Mouse (Mus musculus) hindbrain, postnatal 0 days (tissue): ENCODE measurements around the gene E4f1. TPM values are rescaled to one million over a fixed set of nuclear protein-coding genes. Genes with fewer than 3 reads are reported as not detected.

Experiments
- ATAC-seq: fragments of 200-750 bp; cut with Nextera tagmentation; 2 replicates; pipeline ENCODE4 v1.8.0; 2017; ENCODE audit warnings: mild to moderate bottlenecking, moderate TSS enrichment, moderate library complexity
- DNase-seq: peaks from one replicate; pipeline ENCODE4 v3.0.0-alpha.2; 2015; ENCODE audit warnings: low spot score
- H3K27ac ChIP-seq: fragments of 300-500 bp; sonication (generic); 2 replicates; pipeline ENCODE4 v1.5.1; 2014; ENCODE audit warnings: mild to moderate bottlenecking
- H3K27me3 ChIP-seq: fragments of 300-500 bp; sonication (generic); 2 replicates; pipeline ENCODE4 v1.6.1; 2014; ENCODE audit warnings: low read length, mixed read lengths; ENCODE audit not compliant: insufficient read depth
- H3K36me3 ChIP-seq: fragments of 300-500 bp; sonication (generic); 2 replicates; pipeline ENCODE4 v1.6.1; 2014; ENCODE audit warnings: low read length, mixed read lengths; ENCODE audit not compliant: insufficient read depth
- H3K4me1 ChIP-seq: fragments of 300-500 bp; sonication (generic); 2 replicates; pipeline ENCODE4 v1.6.1; 2014; ENCODE audit warnings: antibody characterized with exemption, low read length, mixed read lengths; ENCODE audit not compliant: insufficient read depth
- H3K4me2 ChIP-seq: fragments of 300-500 bp; sonication (generic); 2 replicates; pipeline ENCODE4 v1.6.1; 2014; ENCODE audit warnings: low read depth, mild to moderate bottlenecking, low read length, moderate library complexity, mixed read lengths
- H3K4me3 ChIP-seq: fragments of 300-500 bp; sonication (generic); 2 replicates; pipeline ENCODE4 v1.5.1; 2014; ENCODE audit warnings: low read length
- H3K9ac ChIP-seq: fragments of 300-500 bp; sonication (generic); replicated peaks from 2 replicates; pipeline ENCODE4 v1.6.1; 2014; ENCODE audit warnings: mild to moderate bottlenecking, low read length, moderate library complexity, mixed read lengths
- H3K9me3 ChIP-seq: fragments of 300-500 bp; sonication (generic); 2 replicates; pipeline ENCODE4 v1.6.1; 2016; ENCODE audit warnings: low read length, mixed read lengths
- CTCF ChIP-seq: IDR thresholded peaks from 2 replicates; pipeline ENCODE4 v1.5.1; 2016; ENCODE audit warnings: antibody characterized with exemption, control low read depth, low read depth
- WGBS: fragments of 180-500 bp; shearing (Covaris S2); extraction: QIAGEN DNeasy Blood & Tissue Kit; methylation state at CpG from one replicate; pipeline ENCODE4 v1.1.7; 2014; 5-methylcytosine and 5-hydroxymethylcytosine counted together
- polyA plus RNA-seq: library from polyadenylated mRNA; unstranded; fragments of >200 nt; fragmentation: Nextera tagmentation; extraction: Ambion mirVana; gene quantifications from 2 replicates; pipeline ENCODE4 v1.2.1, GENCODE M21; 2015
- total RNA-seq: library from RNA; depleted of rRNA; stranded (reverse); fragments of >200 nt; gene quantifications from 2 replicates; pipeline ENCODE4 v1.2.3, GENCODE M21; 2014; rRNA removed

E4f1 gene
- total and polyA plus RNA-seq, 2 experiments from 2014 or later, result 28.0 to 32.4 TPM

DNA sequence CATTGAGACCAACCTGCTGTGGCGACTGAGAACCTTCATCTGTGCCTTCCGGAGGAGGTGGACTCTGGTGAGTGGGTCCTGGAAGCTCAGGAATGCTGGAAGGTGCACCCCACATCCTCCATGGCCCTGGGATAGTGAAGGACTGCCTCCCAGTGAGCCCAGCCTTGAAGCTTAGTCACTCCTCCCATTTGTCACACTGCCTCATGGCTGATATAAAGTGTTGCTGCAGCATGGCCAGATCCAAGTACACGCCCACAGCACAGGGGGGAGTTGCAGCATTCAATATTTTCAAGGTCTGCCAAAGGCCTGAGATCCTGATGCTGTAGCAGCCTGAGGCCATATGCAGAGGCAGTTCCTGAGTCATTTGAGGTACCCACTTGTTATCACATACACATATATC, 67.7 kb downstream of the E4f1 start:
- Histone ChIP-seq H3K27me3 (no peaks in the 10 kb centered on the region), H3K9me3 (no peaks in the 10 kb centered on the region), H3K4me2 (no peak overlapping the region), H3K36me3 (peaks cover 66% of the 10 kb centered on the region), H3K4me3 (no peak overlapping the region), H3K27ac (no peak overlapping the region), H3K4me1 (no peaks in the 10 kb centered on the region), H3K9ac (no peak overlapping the region)
- no peak for TF ChIP-seq CTCF
- no peak for DNase-seq
- no peak for ATAC-seq
- 79% methylated on average over 3 of the region's 3 CpGs for WGBS

DNA sequence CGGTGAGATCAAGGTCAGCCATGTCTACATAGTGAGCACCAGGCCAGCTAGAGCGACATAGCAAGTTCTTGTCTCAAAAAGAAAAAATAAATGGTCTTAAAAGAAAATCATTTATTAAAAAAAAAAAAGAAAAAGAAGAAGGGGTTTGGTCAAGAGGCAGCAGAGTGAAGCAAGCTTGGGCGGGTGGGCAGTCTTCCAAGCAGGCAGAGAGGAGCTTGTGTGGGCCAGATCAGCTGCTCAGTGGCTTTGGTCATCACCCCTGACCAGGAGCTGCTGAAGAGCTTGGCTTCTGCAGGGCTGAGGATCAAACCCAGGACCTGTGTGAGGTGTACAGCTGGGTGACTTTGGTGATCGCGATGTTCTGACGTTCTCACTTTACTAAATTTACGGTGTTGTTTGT, 75.7 kb downstream of the E4f1 start:
- 91% methylated on average over 7 of the region's 7 CpGs for WGBS
- Histone ChIP-seq H3K27me3 (no peaks in the 10 kb centered on the region), H3K4me1 (no peaks in the 10 kb centered on the region), H3K9ac (no peak overlapping the region), H3K36me3 (peaks cover 32% of the 10 kb centered on the region), H3K4me2 (no peak overlapping the region), H3K4me3 (no peak overlapping the region), H3K9me3 (no peaks in the 10 kb centered on the region), H3K27ac (no peak overlapping the region)
- ATAC-seq (no peak), DNase-seq (no peak)
- TF ChIP-seq CTCF, result no peak

Other genes starting within 250 kb of the E4f1 start
- gene Tedc2, start 249.5 kb downstream of the E4f1 start, total RNA-seq, result 18.5 and 19.3 TPM in 2 replicates
- 9.8 and 10.2 TPM in 2 replicates for gene Tedc2, start 249.5 kb downstream of the E4f1 start, polyA plus RNA-seq
- 6.8 and 10.2 TPM in 2 replicates for gene Ccnf, start 218.8 kb downstream of the E4f1 start, total RNA-seq
- 7.1 and 7.6 TPM in 2 replicates for gene Ccnf, start 218.8 kb downstream of the E4f1 start, polyA plus RNA-seq
- 0.90 and 1.5 TPM in 2 replicates for gene Abca17, start 119.2 kb downstream of the E4f1 start, total RNA-seq
- gene Abca17, start 119.2 kb downstream of the E4f1 start, polyA plus RNA-seq, result 1.0 and 1.2 TPM in 2 replicates
- 98.9 and 102 TPM in 2 replicates for gene Abca3, start 118.4 kb downstream of the E4f1 start, total RNA-seq
- 26.1 and 27.3 TPM in 2 replicates for gene Abca3, start 118.4 kb downstream of the E4f1 start, polyA plus RNA-seq
- gene Rnps1, start 55.7 kb downstream of the E4f1 start, total RNA-seq, result 234 and 244 TPM in 2 replicates
- gene Rnps1, start 55.7 kb downstream of the E4f1 start, polyA plus RNA-seq, result 287 and 295 TPM in 2 replicates
- 45.2 and 47.9 TPM in 2 replicates for gene Eci1, start 43.7 kb downstream of the E4f1 start, total RNA-seq
- gene Eci1, start 43.7 kb downstream of the E4f1 start, polyA plus RNA-seq, result 56.8 and 60.6 TPM in 2 replicates
- gene Dnase1l2, start 27.2 kb downstream of the E4f1 start, total RNA-seq, result 4.7 and 7.0 TPM in 2 replicates
- 0.71 and 1.1 TPM in 2 replicates for gene Dnase1l2, start 27.2 kb downstream of the E4f1 start, polyA plus RNA-seq
- 71.7 and 74.1 TPM in 2 replicates for gene Pgp, start 79 bp upstream of the E4f1 start, total RNA-seq
- gene Pgp, start 79 bp upstream of the E4f1 start, polyA plus RNA-seq, result 94.1 and 97.6 TPM in 2 replicates
- gene Bricd5, start 3.6 kb upstream of the E4f1 start, total RNA-seq, result 0.47 and 4.0 TPM in 2 replicates
- gene Bricd5, start 3.6 kb upstream of the E4f1 start, polyA plus RNA-seq, result 1.3 and 1.4 TPM in 2 replicates
- gene Mlst8, start 8.8 kb upstream of the E4f1 start, total RNA-seq, result 45.9 and 55.3 TPM in 2 replicates
- gene Mlst8, start 8.8 kb upstream of the E4f1 start, polyA plus RNA-seq, result 26.3 and 26.4 TPM in 2 replicates
- gene Caskin1, start 18.3 kb upstream of the E4f1 start, total RNA-seq, result 152 and 163 TPM in 2 replicates
- gene Caskin1, start 18.3 kb upstream of the E4f1 start, polyA plus RNA-seq, result 42.1 and 43.7 TPM in 2 replicates
- 159 and 165 TPM in 2 replicates for gene Traf7, start 57.6 kb upstream of the E4f1 start, total RNA-seq
- gene Traf7, start 57.6 kb upstream of the E4f1 start, polyA plus RNA-seq, result 64.0 and 66.1 TPM in 2 replicates
- gene Rab26, start 63.9 kb upstream of the E4f1 start, total RNA-seq, result 2.7 and 4.0 TPM in 2 replicates
- gene Rab26, start 63.9 kb upstream of the E4f1 start, polyA plus RNA-seq, result 10.6 and 14.7 TPM in 2 replicates
- gene Pkd1, start 79.5 kb upstream of the E4f1 start, total RNA-seq, result 87.9 and 99.2 TPM in 2 replicates
- gene Pkd1, start 79.5 kb upstream of the E4f1 start, polyA plus RNA-seq, result 14.9 and 16.0 TPM in 2 replicates
- 98.0 and 114 TPM in 2 replicates for gene Tsc2, start 162.3 kb upstream of the E4f1 start, total RNA-seq
- gene Tsc2, start 162.3 kb upstream of the E4f1 start, polyA plus RNA-seq, result 45.7 and 51.2 TPM in 2 replicates
- 4.2 and 5.6 TPM in 2 replicates for gene Nthl1, start 162.4 kb upstream of the E4f1 start, total RNA-seq
- gene Nthl1, start 162.4 kb upstream of the E4f1 start, polyA plus RNA-seq, result 7.2 and 7.8 TPM in 2 replicates
- 72.8 and 91.1 TPM in 2 replicates for gene Slc9a3r2, start 180.0 kb upstream of the E4f1 start, total RNA-seq
- 57.6 and 60.6 TPM in 2 replicates for gene Slc9a3r2, start 180.0 kb upstream of the E4f1 start, polyA plus RNA-seq
- 0.78 TPM in 1 of 2 replicates, not detected in the other for gene Npw, start 188.1 kb upstream of the E4f1 start, total RNA-seq
- 0.65 and 0.81 TPM in 2 replicates for gene Npw, start 188.1 kb upstream of the E4f1 start, polyA plus RNA-seq
- gene Zfp598, start 199.4 kb upstream of the E4f1 start, total RNA-seq, result 40.9 and 47.0 TPM in 2 replicates
- gene Zfp598, start 199.4 kb upstream of the E4f1 start, polyA plus RNA-seq, result 14.2 and 14.6 TPM in 2 replicates
- 331 and 347 TPM in 2 replicates for gene Syngr3, start 219.6 kb upstream of the E4f1 start, total RNA-seq
- 280 and 294 TPM in 2 replicates for gene Syngr3, start 219.6 kb upstream of the E4f1 start, polyA plus RNA-seq
- 21.1 and 26.1 TPM in 2 replicates for gene Gfer, start 225.8 kb upstream of the E4f1 start, total RNA-seq
- gene Gfer, start 225.8 kb upstream of the E4f1 start, polyA plus RNA-seq, result 39.7 and 41.4 TPM in 2 replicates
- gene Noxo1, start 225.9 kb upstream of the E4f1 start, total RNA-seq, result 6.1 and 8.1 TPM in 2 replicates
- 1.4 and 2.2 TPM in 2 replicates for gene Noxo1, start 225.9 kb upstream of the E4f1 start, polyA plus RNA-seq
- 53.2 and 55.2 TPM in 2 replicates for gene Tbl3, start 237.3 kb upstream of the E4f1 start, total RNA-seq
- gene Tbl3, start 237.3 kb upstream of the E4f1 start, polyA plus RNA-seq, result 43.5 and 49.2 TPM in 2 replicates
- not detected in 2 replicates for gene Rnf151, start 247.8 kb upstream of the E4f1 start, total RNA-seq
- not detected in 2 replicates for gene Rnf151, start 247.8 kb upstream of the E4f1 start, polyA plus RNA-seq
- 2,181 and 2,600 TPM in 2 replicates for gene Rps2, start 247.8 kb upstream of the E4f1 start, total RNA-seq
- 809 and 820 TPM in 2 replicates for gene Rps2, start 247.8 kb upstream of the E4f1 start, polyA plus RNA-seq